Mouse (Mus musculus) ES-E14 (cell line): ENCODE results near the gene Tbc1d8. TPM values are rescaled to one million over a fixed set of nuclear protein-coding genes. Genes with fewer than 3 reads are reported as not detected.

Experiments used
- DNase-seq: peaks from one replicate; pipeline ENCODE4 v3.0.0-alpha.2; 2013; ENCODE audit warnings: low read depth, low spot score
- H3K27ac ChIP-seq: 2 replicates; pipeline ENCODE4 v1.5.1; 2012; ENCODE audit warnings: low read depth, mild to moderate bottlenecking, low read length, moderate library complexity, mixed read lengths; ENCODE audit not compliant: poor library complexity, insufficient read depth, severe bottlenecking
- H3K36me3 ChIP-seq: 2 replicates; pipeline ENCODE4 v1.6.1; 2012; ENCODE audit warnings: mild to moderate bottlenecking, low read length, moderate library complexity, mixed read lengths; ENCODE audit not compliant: control insufficient read depth, poor library complexity, insufficient read depth, severe bottlenecking
- H3K4me1 ChIP-seq, 2 experiments: fragments of 150-350 bp in 1 of 2; sonication (generic) in 1 of 2; 2 replicates each; pipeline ENCODE4 v1.6.1; 2012; ENCODE audit warnings: low read length in 2 of 2, mild to moderate bottlenecking in 1 of 2, mixed read lengths in 1 of 2; ENCODE audit not compliant: control insufficient read depth in 2 of 2, insufficient read depth in 2 of 2, poor library complexity in 1 of 2
- H3K4me3 ChIP-seq, 2 experiments: fragments of 150-350 bp in 1 of 2; sonication (generic) in 1 of 2; 2 replicates each; pipeline ENCODE4 v1.5.1; 2012; ENCODE audit warnings: low read length in 2 of 2, low read depth in 1 of 2, mild to moderate bottlenecking in 1 of 2, mixed read lengths in 1 of 2; ENCODE audit not compliant: insufficient read depth in 1 of 2, poor library complexity in 1 of 2, severe bottlenecking in 1 of 2
- H3K9ac ChIP-seq: 2 replicates; pipeline ENCODE4 v1.6.1; 2012; ENCODE audit warnings: low read depth, mild to moderate bottlenecking, low read length, mixed read lengths; ENCODE audit not compliant: poor library complexity, insufficient read depth, severe bottlenecking
- H3K9me3 ChIP-seq: fragments of 150-350 bp; sonication (generic); 2 replicates; pipeline ENCODE4 v1.6.1; 2012; ENCODE audit warnings: low read depth, mild to moderate bottlenecking, low read length; ENCODE audit not compliant: control insufficient read depth, insufficient read depth
- CHD2 ChIP-seq: IDR thresholded peaks from 2 replicates; pipeline ENCODE4 v1.6.1; 2014; ENCODE audit warnings: mild to moderate bottlenecking, low read depth, low read length, inconsistent platforms
- HCFC1 ChIP-seq: IDR thresholded peaks from 2 replicates; pipeline ENCODE4 v1.6.1; 2012; ENCODE audit warnings: low read length, inconsistent platforms, borderline replicate concordance; ENCODE audit not compliant: insufficient read depth
- MAFK ChIP-seq: IDR thresholded peaks from 2 replicates; pipeline ENCODE4 v1.6.1; 2014; ENCODE audit warnings: mild to moderate bottlenecking, low read depth, low read length, inconsistent platforms; ENCODE audit not compliant: insufficient read depth
- ZC3H11A ChIP-seq: IDR thresholded peaks from 2 replicates; pipeline ENCODE4 v1.6.1; 2012; ENCODE audit warnings: low read depth, mild to moderate bottlenecking, inconsistent platforms, low read length, borderline replicate concordance
- ZNF384 ChIP-seq: IDR thresholded peaks from 2 replicates; pipeline ENCODE4 v1.6.1; 2012; ENCODE audit warnings: low read depth, low read length, inconsistent platforms
- in situ Hi-C, 2 experiments: fragments of 600-800 bp; cut with MboI; formaldehyde crosslinking; loops; one replicate each; pipeline ENCODE4 v1.15.1; 2025; ENCODE audit warnings: low sequenced_read_pairs in 2 of 2, inconsistent platforms in 1 of 2; ENCODE audit not compliant: unreplicated experiment in 2 of 2
- total RNA-seq: library from RNA; depleted of rRNA; stranded (reverse); fragments of 300-350 nt; gene quantifications from 2 replicates; pipeline ENCODE4 v1.2.3, GENCODE M21; 2012

Gene Tbc1d8
- total RNA-seq, 1 experiment = 6.1 TPM

DNA sequence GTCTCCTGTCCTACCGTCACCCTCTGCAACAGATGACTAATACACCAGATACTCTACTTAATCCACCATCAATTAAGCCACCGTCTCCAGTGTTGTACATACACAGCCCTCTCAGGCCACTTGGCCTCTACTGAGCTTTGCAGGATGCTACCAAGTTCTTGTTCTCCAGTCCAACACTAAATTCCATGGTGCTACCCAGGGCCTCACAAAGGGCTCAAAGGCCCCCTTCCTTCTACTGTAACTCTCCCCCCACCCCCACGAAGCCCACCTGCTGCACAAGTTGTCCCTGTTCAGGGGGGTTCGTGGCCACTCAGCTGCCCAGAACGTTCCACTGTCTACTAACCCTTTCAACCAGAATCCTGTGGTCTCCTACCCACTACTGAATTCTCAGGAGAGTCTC is 1.5 kb downstream of the Tbc1d8 start:
- in situ Hi-C loops = no loop called here
- TF ChIP-seq MAFK = no peak
- Histone ChIP-seq H3K9me3 (no peaks in the 10 kb centered on the region), H3K4me3 (peak overlapping the region; percentile 95 to 97; a peak in 2 of 4 replicates), H3K27ac (no peak overlapping the region), H3K9ac (no peak overlapping the region), H3K4me1 (0 out of 4 replicates have a peak, but pooled peaks cover 0 to 1% of the 10 kb centered on the region in 2 experiments), H3K36me3 (no peaks in the 10 kb centered on the region)
- DNase-seq = no peak

- Histone ChIP-seq H3K36me3 (no peaks in the 10 kb centered on the region), H3K9me3 (no peaks in the 10 kb centered on the region), H3K9ac (no peak overlapping the region), H3K4me3 (no peak overlapping the region), H3K27ac (no peak overlapping the region), H3K4me1 (peaks cover 0 to 1% of the 10 kb centered on the region in 2 experiments; a peak in 1 of 4 replicates)
- in situ Hi-C loops = no loop called here
- DNase-seq = no peak
- TF ChIP-seq ZC3H11A = no peak
- no peak for TF ChIP-seq HCFC1
- no peak for TF ChIP-seq CHD2
- TF ChIP-seq ZNF384 = no peak
Measured at GRCm38 (mm10) chr1:39476341-39476740, 2.2 kb downstream of the Tbc1d8 start.

DNA sequence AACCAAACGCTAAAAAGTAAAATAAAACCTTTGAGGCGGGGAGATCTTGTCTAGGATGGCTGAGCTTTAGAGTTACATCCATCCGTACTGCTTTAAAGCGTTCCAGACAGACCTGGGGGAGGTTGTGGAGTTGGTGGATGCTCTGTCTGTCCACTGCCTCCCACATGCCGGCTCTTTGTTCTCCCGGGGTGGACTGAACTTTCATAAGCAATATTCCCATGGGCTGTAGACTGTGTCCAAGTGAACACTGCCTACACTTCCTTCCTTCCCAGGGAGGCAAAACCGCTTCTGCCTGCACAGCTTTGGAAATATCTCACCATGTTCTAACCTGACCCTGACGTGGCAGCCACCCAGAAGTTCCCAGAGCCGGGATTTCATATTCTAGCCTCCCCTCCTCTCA is 4.0 kb downstream of the Tbc1d8 start:
- DNase-seq = no peak
- no peak overlapping the region for H3K4me3 ChIP-seq
- no peak overlapping the region for H3K9ac ChIP-seq
- H3K27ac ChIP-seq = no peak overlapping the region
- H3K9me3 ChIP-seq = no peaks in the 10 kb centered on the region
- no peaks in the 10 kb centered on the region for H3K36me3 ChIP-seq
- in situ Hi-C loops = no loop called here
- peaks cover 0 to 1% of the 10 kb centered on the region in 2 experiments; a peak in 1 of 4 replicates for H3K4me1 ChIP-seq
- TF ChIP-seq ZC3H11A = no peak
- TF ChIP-seq MAFK = no peak
- no peak for TF ChIP-seq HCFC1
- TF ChIP-seq ZNF384 = no peak
- TF ChIP-seq CHD2 = no peak

- no peaks in the 10 kb centered on the region for H3K9me3 ChIP-seq
- H3K9ac ChIP-seq = no peak overlapping the region
- DNase-seq = no peak
- no peak overlapping the region for H3K27ac ChIP-seq
- in situ Hi-C loops = no loop called here
- no peak overlapping the region for H3K4me3 ChIP-seq
- no peaks in the 10 kb centered on the region; a peak in 1 of 4 replicates for H3K4me1 ChIP-seq
- TF ChIP-seq ZNF384 (no peak), HCFC1 (no peak), ZC3H11A (no peak), MAFK (no peak), CHD2 (no peak)
- H3K36me3 ChIP-seq = no peaks in the 10 kb centered on the region
Measured at GRCm38 (mm10) chr1:39471298-39471902, 7.2 kb downstream of the Tbc1d8 start.

DNA sequence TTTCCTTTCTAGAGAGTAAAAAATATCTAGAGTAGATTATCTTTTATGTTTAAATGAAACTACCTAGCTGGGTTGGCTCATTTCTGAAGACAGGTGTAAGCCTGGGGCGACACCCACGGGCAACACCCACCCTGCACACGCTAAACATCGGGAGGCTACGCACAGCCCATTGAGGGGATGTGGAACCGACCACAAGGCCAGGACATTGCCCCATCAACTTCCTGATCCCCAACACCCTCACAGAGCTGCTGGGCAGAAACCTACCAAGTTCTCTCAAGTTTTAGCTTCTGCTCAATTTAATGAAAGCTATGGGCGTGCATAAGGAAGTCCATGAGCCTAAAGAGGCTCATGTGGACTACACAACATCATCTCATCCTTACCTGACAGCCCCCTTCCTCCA is 9.6 kb downstream of the Tbc1d8 start:
- no peak overlapping the region for H3K27ac ChIP-seq
- DNase-seq = no peak
- no peak for TF ChIP-seq ZNF384
- TF ChIP-seq HCFC1 = no peak
- TF ChIP-seq ZC3H11A = no peak
- TF ChIP-seq CHD2 = no peak
- no peak for TF ChIP-seq MAFK
- no peak overlapping the region for H3K4me3 ChIP-seq
- H3K36me3 ChIP-seq = no peaks in the 10 kb centered on the region
- H3K9ac ChIP-seq = no peak overlapping the region
- in situ Hi-C loops = no loop called here
- peaks cover 0 to 2% of the 10 kb centered on the region in 2 experiments; a peak in 2 of 4 replicates for H3K4me1 ChIP-seq
- H3K9me3 ChIP-seq = no peaks in the 10 kb centered on the region
